27 mouse cellular contexts compared by ENCODE assay signal in the genomic region with DNA sequence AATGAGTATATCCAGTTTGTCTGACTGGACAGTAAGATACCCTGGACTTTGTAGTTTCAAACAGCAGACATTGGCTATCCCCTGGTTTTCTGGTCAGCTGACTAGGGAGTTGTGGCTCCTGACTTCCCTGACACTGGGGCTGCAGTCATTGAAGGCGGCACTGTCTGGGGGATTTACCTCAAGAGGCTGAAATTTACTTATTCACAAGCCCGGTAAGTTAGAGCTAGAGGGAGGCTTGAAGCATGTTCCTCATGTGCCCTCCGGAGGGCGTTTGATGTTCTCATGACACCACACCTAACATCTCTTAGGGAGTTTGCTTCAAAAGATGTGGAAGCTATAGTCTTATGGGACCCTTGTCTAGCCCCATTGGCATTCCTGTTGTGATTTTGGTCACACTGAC. TPM values are rescaled to one million over a fixed set of nuclear protein-coding genes. Genes with fewer than 3 reads are reported as not detected.
DNase-seq lines count a peak whose midpoint lies in the region; TF ChIP-seq lines count a peak whose summit lies in the region.
"Had no signal": no experiment of that assay in that cellular context is flagged by ENCODE, and none has a peak within 500 bp of the region (broad histone marks: within the 10 kb centered on the region; RNA-seq: fewer than 3 reads in every experiment).

No protein-coding gene starts in this region.

- no peak overlapping the region for H3K27ac ChIP-seq in layer of hippocampus, adult 2 months
- H3K27ac ChIP-seq: forebrain, embryonic 10.5 days; gastrocnemius, adult 2 months; heart, embryonic 15.5 days; limb, embryonic 13.5 days; liver, embryonic 13.5 days; midbrain, embryonic 15.5 days; neural tube, embryonic 13.5 days; stomach, embryonic 15.5 days had no signal

- H3K4me1 ChIP-seq in E14TG2a.4 (replicated peaks; ENCODE audit: low read depth, low read length), result peaks cover 24% of the 10 kb centered on the region

- no peak for DNase-seq in layer of hippocampus, adult 2 months (ENCODE audit: low spot score in 2 of 2)
- no peak for DNase-seq in layer of hippocampus, postnatal 10 days (ENCODE audit: low spot score in 2 of 2)
- DNase-seq in A20 (ENCODE audit: low read depth, low spot score), result peak; percentile 16
- peak; percentile 15 for DNase-seq in induced T-regulatory cell, adult 2 months (ENCODE audit: low read depth)
- no peak for DNase-seq in left cerebral cortex, postnatal 25 days (ENCODE audit: low spot score in 2 of 2)
- no peak for DNase-seq in heart, postnatal 25 days (ENCODE audit: low spot score)
- DNase-seq: adrenal gland, adult 8-10 months; cerebellum, adult 18-20 months; gastrocnemius, adult 2 months; kidney, adult 2 months; kidney, postnatal 10 days; layer of hippocampus, postnatal 36 days; liver, embryonic 13.5 days; lung, embryonic 14.5 days; lung, postnatal 4 days; right cerebral cortex, adult 18-20 months; right cerebral cortex, postnatal 4 days; thymus, adult 18-20 months had no signal

- intact Hi-C loops in left cerebral cortex, postnatal 25 days (cut with DNase I), result no loop called here
- intact Hi-C loops in heart, postnatal 25 days (cut with DNase I), result no loop called here

- H3K9me3 ChIP-seq in E14TG2a.4 (ENCODE audit: low read length), result no peaks in the 10 kb centered on the region
- H3K9me3 ChIP-seq: forebrain, embryonic 10.5 days; heart, embryonic 15.5 days; limb, embryonic 13.5 days; liver, embryonic 13.5 days; midbrain, embryonic 15.5 days; neural tube, embryonic 13.5 days; stomach, embryonic 15.5 days had no signal

- H3K4me3 ChIP-seq in layer of hippocampus, adult 2 months, result no peak overlapping the region
- H3K4me3 ChIP-seq in E14TG2a.4 (replicated peaks; ENCODE audit: low read length), result no peak overlapping the region
- H3K4me3 ChIP-seq: forebrain, embryonic 10.5 days; gastrocnemius, adult 2 months; heart, embryonic 15.5 days; limb, embryonic 13.5 days; liver, embryonic 13.5 days; midbrain, embryonic 15.5 days; myocyte; neural tube, embryonic 13.5 days; stomach, embryonic 15.5 days had no signal

- H3K27me3 ChIP-seq in E14TG2a.4 (ENCODE audit: insufficient read depth, low read length), result no peaks in the 10 kb centered on the region
- H3K27me3 ChIP-seq: heart, embryonic 15.5 days; limb, embryonic 13.5 days; liver, embryonic 13.5 days; midbrain, embryonic 15.5 days; neural tube, embryonic 13.5 days; stomach, embryonic 15.5 days had no signal

- peak; percentile 30 for TF ChIP-seq CTCF in layer of hippocampus, adult 2 months (conservative IDR thresholded peaks at IDR 0.05)
- TF ChIP-seq CTCF in E14TG2a.4 (conservative IDR thresholded peaks at IDR 0.05; ENCODE audit: low read length), result peak; percentile 17

- H3K36me3 ChIP-seq in E14TG2a.4 (ENCODE audit: insufficient read depth, low read length), result peaks cover 52% of the 10 kb centered on the region

RNA-seq across cellular contexts. Expression of a gene that starts 26.8 kb away (rescaled TPM):
- 10 to 100 TPM; 82.8 to 87.7 TPM for total RNA-seq in layer of hippocampus, adult 2 months (2021)
- 10 to 100 TPM; 71.4 to 72.7 TPM for total RNA-seq in layer of hippocampus, postnatal 10 days (2021)
- total RNA-seq in left cerebral cortex, postnatal 25 days (2021), result 10 to 100 TPM; 84.6 to 85.9 TPM
- total RNA-seq in heart, postnatal 25 days (2021), result 10 to 100 TPM in 1 of 2 experiments, 1 to 10 TPM in 1; 8.4 to 10.2 TPM

RNA-seq across cellular contexts. Expression of a gene that starts 40.8 kb away (rescaled TPM):
- total RNA-seq in layer of hippocampus, adult 2 months (2021), result 10 to 100 TPM; 14.1 to 17.1 TPM
- total RNA-seq in layer of hippocampus, postnatal 10 days (2021), result 10 to 100 TPM; 10.1 to 12.7 TPM
- total RNA-seq in left cerebral cortex, postnatal 25 days (2021), result 1 to 10 TPM; 5.0 to 7.6 TPM
- total RNA-seq in heart, postnatal 25 days (2021), result 10 to 100 TPM; 18.5 to 23.7 TPM
- total RNA-seq: hematopoietic stem cell, adult 5-6 weeks had no signal

Comparison
In these comparisons a context has a peak if more than half of its experiments do, and no peak if none do; other contexts are left out.
1. DNase-seq: peak in A20 (single experiment) and induced T-regulatory cell, adult 2 months (single experiment); none in layer of hippocampus, adult 2 months (0 of 2), layer of hippocampus, postnatal 10 days (0 of 2), left cerebral cortex, postnatal 25 days (0 of 2) and heart, postnatal 25 days (single experiment).
2. RNA of a gene that starts 26.8 kb away (total RNA-seq): 82.8 to 87.7 TPM in layer of hippocampus, adult 2 months, 84.6 to 85.9 TPM in left cerebral cortex, postnatal 25 days and 71.4 to 72.7 TPM in layer of hippocampus, postnatal 10 days; 8.4 to 10.2 TPM in heart, postnatal 25 days; every median in the first group is over 4 times any median in the second.